Mouse (Mus musculus): Measurements from ENCODE around the gene Bsg. TPM values are rescaled to one million over a fixed set of nuclear protein-coding genes. Genes with fewer than 3 reads are reported as not detected.

The Bsg gene
- polyA plus RNA-seq (2016; fragmentation: Nextera tagmentation; extraction: Ambion mirVana), result 657 and 686 TPM in 2 replicates

DNA sequence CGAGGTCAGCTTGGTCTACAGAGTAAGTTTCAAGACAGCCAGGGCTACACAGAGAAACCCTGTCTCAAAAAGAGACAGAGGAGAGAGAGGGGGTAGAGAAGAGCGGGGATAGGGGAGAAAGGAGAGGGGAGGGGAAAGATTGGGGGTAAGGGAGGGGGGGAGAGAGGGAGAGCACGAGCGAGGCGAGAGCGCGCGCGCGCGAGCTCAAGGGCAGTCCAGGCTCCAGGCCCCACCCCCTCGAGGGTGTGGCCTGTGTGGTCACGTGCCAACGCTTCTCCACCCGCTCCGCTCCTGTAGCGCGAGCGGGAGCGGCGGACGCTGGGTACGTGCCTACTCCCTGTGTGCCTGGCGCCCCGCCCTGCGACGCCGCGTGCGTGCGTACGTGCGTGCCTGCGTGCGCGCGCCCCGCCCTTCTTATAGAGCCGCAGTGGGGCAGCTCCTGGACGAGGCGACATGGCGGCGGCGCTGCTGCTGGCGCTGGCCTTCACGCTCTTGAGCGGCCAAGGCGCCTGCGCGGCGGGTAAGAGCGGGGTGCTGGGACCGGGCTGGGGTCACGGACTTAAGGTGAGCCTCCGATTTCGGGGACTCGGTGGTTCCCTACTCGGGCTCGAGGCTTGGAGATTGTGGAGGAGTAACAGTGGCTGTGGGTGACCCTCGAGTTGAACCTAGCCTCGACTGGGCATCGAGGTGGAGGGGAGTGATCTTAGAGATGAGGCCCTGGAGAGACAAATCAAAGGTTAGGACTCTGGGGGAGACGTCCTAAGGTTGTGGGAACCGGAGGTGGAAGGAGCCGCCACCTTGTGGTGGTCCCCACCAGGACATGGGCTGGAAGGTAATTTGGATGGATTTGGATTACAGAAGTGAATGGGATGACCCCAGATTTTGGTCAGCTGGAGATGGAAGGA lies at the start of gene Bsg:
Bsg (plus strand) TSS at position 427 of the 905 bp plus-strand sequence.
- peaks cover 59% of the 10 kb centered on the region for H3K4me1 ChIP-seq (replicated peaks)
- DNase-seq (ENCODE audit: low spot score), result peak; percentile 99
- peaks cover 36% of the 10 kb centered on the region for H3K36me3 ChIP-seq
- H3K27me3 ChIP-seq (ENCODE audit: insufficient read depth, poor library complexity, severe bottlenecking), result no peaks in the 10 kb centered on the region
- no peaks in the 10 kb centered on the region for H3K9me3 ChIP-seq
- H3K4me3 ChIP-seq, result peak within 1 kb of the TSS; percentile 87
- under 1% methylated on average over 65 of the region's 65 CpGs for WGBS
- H3K27ac ChIP-seq, result peak within 1 kb of the TSS; percentile 97

DNA sequence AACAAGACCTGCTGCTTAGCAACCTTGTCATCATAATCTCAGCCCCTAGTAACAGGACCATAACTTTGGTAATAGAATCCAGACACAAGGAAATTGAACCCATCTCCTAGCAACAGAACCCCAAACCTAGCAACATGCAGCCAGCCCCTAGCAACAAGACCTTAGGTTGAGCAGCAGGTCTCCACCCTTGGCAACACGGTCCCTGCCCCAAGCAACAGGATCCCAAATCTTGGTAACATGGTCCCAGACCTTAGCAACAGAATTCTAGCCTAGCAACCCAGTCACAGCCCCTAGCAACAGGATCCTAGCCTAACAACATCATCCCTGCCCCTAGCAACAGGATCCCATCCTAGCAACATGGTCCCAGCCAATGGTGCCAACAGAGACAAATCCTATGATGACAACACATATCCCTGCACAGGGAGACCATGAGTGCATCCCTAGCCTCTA lies 49.3 kb upstream of the Bsg start:
- Histone ChIP-seq H3K9me3 (no peaks in the 10 kb centered on the region), H3K36me3 (no peaks in the 10 kb centered on the region), H3K4me1 (replicated peaks) (peaks cover 10% of the 10 kb centered on the region), H3K27me3 (ENCODE audit: insufficient read depth, poor library complexity, severe bottlenecking) (no peaks in the 10 kb centered on the region; the same call in 1 of the 2 replicates), H3K4me3 (no peak overlapping the region), H3K27ac (no peak overlapping the region)
- WGBS, result 45% methylated on average over 1 of the region's 1 CpGs
- peak; percentile 51 for DNase-seq (ENCODE audit: low spot score)

DNA sequence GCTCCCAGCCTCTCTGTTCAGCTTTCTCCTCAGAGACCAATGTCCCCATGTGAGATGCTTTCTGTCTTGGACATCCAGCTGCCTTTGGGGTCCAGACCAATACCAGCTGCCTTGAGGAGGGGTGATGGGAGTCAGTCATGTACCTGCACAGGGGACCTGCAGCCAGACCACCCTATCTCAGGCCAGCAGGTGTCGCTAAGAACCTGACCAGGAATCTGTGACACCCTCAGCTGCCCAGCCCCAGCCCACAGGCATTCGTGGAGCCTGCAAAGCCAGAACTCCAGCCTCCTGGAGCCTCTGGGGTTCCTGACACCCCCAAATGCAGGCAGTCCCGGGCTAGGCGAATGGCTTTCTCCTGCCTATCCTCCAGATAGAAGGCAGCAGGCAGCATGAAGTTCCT lies 45.5 kb upstream of the Bsg start:
- Histone ChIP-seq H3K4me3 (no peak overlapping the region), H3K27me3 (ENCODE audit: insufficient read depth, poor library complexity, severe bottlenecking) (no peaks in the 10 kb centered on the region), H3K9me3 (no peaks in the 10 kb centered on the region), H3K36me3 (no peaks in the 10 kb centered on the region), H3K27ac (no peak overlapping the region), H3K4me1 (replicated peaks) (peaks cover 20% of the 10 kb centered on the region)
- no peak for DNase-seq (ENCODE audit: low spot score)
- 21% methylated on average over 4 of the region's 4 CpGs for WGBS

DNA sequence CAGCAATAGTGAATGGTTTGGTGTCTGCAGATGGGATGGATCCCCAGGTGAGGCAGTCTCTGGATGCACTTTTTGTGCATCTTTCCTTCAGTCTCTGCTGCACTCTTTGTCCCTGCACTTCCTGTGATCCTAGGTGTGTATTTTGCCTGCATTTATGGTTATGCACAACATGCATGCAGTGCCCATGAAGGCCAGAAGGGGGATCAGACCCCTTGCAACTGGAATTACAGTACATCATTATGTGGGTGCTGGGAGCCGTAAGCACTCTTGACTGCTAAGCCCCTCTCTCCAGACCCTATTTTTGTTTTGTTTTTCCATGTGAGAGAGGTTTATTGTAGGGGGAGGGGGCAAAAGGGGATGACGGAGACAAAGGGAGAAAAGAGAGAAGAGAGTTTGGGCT lies 44.0 kb upstream of the Bsg start:
- Histone ChIP-seq H3K36me3 (no peaks in the 10 kb centered on the region), H3K4me3 (no peak overlapping the region), H3K27ac (no peak overlapping the region), H3K9me3 (no peaks in the 10 kb centered on the region), H3K4me1 (replicated peaks) (peaks cover 21% of the 10 kb centered on the region), H3K27me3 (ENCODE audit: insufficient read depth, poor library complexity, severe bottlenecking) (no peaks in the 10 kb centered on the region)
- no peak for DNase-seq (ENCODE audit: low spot score)
- WGBS, result 86% methylated on average over 2 of the region's 2 CpGs

DNA sequence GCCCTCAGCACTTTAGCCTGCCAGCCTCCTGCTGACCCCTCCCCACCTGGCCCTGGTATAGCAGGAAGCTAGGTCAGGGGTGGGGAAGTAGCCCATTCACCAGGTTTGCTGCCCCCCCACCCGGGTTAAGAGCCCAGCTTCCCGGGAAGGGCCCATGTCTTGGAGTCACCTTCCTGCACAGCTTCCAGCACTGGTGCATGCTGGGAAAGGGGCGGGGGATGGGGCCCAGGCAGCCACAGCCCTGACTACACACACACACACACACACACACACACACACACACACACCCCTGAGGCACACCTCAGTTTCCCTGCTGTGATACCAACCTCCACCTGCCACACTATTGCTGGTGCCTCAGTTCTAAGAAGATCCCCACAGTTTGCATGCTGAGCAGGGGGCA lies 42.4 kb upstream of the Bsg start:
- WGBS, result 62% methylated on average over 3 of the region's 3 CpGs
- Histone ChIP-seq H3K4me3 (no peak overlapping the region), H3K27ac (0 out of 2 replicates have a peak overlapping the region, but pooled peaks have one; percentile 36), H3K9me3 (no peaks in the 10 kb centered on the region), H3K27me3 (ENCODE audit: insufficient read depth, poor library complexity, severe bottlenecking) (no peaks in the 10 kb centered on the region), H3K4me1 (replicated peaks) (peaks cover 22% of the 10 kb centered on the region), H3K36me3 (no peaks in the 10 kb centered on the region)
- no peak for DNase-seq (ENCODE audit: low spot score)

DNA sequence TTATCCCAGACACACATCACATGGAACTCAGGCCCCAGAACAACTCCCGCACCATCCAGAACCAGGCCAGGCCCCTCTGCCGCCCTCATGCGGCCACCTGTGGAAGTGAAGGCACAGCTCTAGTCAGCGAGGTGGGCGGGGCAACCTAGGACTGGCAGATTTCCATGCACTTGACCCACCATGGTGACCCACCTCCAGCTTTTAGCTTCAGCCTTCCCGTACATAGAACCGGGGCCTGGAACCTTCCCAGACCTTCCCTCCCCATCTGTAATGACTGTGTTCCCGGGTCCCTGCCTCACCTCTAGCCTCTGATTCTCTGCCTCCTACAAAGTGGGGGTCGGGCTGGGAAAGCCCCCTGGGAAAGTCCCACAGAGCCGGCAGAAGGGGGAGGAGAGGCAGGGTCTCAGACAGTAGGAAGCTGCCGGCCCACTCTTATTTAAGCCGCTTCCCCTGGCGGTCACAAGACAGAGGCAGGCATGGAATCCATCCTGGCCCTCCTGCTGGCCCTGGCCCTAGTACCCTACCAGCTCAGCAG lies 40.1 kb upstream of the Bsg start, which contains the start of gene Madcam1:
Madcam1 (plus strand) TSS at position 429 of the 535 bp plus-strand sequence.
- WGBS, result 12% methylated on average over 13 of the region's 13 CpGs
- Histone ChIP-seq H3K27me3 (ENCODE audit: insufficient read depth, poor library complexity, severe bottlenecking) (no peaks in the 10 kb centered on the region), H3K9me3 (no peaks in the 10 kb centered on the region), H3K4me3 (no peak within 1 kb of the TSS), H3K27ac (no peak within 1 kb of the TSS), H3K4me1 (replicated peaks) (peaks cover 28% of the 10 kb centered on the region), H3K36me3 (no peaks in the 10 kb centered on the region)
- DNase-seq (ENCODE audit: low spot score), result peak; percentile 87

DNA sequence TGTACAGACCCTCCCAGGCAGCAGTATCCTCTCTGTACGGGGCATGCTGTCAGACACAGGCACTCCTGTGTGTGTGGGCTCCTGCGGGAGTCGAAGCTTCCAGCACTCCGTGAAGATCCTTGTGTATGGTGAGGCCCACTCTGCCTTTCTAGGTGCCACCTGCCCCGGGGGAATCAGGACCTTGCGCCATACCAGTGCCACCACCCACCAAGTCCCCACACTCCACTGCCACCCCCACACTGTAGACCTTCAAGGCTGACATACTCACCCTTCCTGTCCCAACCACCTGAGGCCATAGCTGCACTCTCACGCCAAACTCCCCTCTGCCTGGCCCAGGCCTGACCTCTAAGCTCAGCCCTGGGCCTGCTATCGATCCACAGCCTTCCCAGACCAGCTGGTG lies 39.2 kb upstream of the Bsg start:
- Histone ChIP-seq H3K27me3 (ENCODE audit: insufficient read depth, poor library complexity, severe bottlenecking) (no peaks in the 10 kb centered on the region), H3K4me3 (no peak overlapping the region), H3K9me3 (no peaks in the 10 kb centered on the region), H3K27ac (no peak overlapping the region), H3K36me3 (no peaks in the 10 kb centered on the region), H3K4me1 (replicated peaks) (peaks cover 30% of the 10 kb centered on the region)
- no peak for DNase-seq (ENCODE audit: low spot score)
- 89% methylated on average over 8 of the region's 8 CpGs for WGBS

DNA sequence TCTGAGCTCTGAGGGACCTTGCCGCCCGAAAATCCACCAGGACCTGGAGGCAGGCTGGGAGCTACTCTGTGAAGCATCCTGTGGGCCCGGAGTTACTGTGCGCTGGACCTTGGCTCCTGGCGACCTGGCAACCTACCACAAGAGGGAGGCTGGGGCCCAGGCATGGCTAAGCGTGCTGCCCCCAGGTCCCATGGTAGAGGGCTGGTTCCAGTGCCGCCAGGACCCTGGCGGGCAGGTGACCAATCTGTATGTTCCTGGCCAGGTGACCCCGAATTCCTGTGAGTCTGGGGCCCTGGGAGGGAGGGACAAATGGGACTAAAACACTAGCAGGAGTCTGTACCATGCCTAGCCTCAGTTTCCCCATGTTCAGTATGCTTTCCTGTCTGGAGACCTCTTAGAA lies 37.8 kb upstream of the Bsg start:
- 70% methylated on average over 9 of the region's 9 CpGs for WGBS
- no peaks in the 10 kb centered on the region for H3K9me3 ChIP-seq
- peaks cover 40% of the 10 kb centered on the region for H3K4me1 ChIP-seq (replicated peaks)
- H3K4me3 ChIP-seq, result no peak overlapping the region
- no peaks in the 10 kb centered on the region for H3K27me3 ChIP-seq (ENCODE audit: insufficient read depth, poor library complexity, severe bottlenecking)
- no peak overlapping the region for H3K27ac ChIP-seq
- no peak for DNase-seq (ENCODE audit: low spot score)
- H3K36me3 ChIP-seq, result 0 out of 2 replicates have a peak, but pooled peaks cover 2% of the 10 kb centered on the region

DNA sequence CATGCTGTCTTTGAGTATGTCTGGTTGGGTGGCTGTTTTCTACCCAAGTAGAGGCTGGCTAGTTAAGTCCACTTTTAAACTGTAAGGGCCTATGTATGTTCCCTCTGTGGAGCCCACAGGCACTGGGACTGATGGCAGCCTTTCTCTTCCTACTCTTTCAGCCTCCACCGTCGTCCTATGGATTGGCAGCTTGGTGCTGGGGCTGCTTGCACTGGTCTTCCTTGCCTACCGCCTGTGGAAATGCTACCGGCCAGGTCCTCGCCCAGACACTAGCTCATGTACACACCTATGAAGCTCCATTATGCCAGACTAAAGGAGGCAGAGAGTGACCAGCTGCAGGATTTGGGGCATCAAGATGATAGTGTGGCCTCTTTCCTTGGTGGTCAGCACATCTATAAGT lies 36.2 kb upstream of the Bsg start:
- WGBS, result 85% methylated on average over 5 of the region's 5 CpGs
- no peak for DNase-seq (ENCODE audit: low spot score)

DNA sequence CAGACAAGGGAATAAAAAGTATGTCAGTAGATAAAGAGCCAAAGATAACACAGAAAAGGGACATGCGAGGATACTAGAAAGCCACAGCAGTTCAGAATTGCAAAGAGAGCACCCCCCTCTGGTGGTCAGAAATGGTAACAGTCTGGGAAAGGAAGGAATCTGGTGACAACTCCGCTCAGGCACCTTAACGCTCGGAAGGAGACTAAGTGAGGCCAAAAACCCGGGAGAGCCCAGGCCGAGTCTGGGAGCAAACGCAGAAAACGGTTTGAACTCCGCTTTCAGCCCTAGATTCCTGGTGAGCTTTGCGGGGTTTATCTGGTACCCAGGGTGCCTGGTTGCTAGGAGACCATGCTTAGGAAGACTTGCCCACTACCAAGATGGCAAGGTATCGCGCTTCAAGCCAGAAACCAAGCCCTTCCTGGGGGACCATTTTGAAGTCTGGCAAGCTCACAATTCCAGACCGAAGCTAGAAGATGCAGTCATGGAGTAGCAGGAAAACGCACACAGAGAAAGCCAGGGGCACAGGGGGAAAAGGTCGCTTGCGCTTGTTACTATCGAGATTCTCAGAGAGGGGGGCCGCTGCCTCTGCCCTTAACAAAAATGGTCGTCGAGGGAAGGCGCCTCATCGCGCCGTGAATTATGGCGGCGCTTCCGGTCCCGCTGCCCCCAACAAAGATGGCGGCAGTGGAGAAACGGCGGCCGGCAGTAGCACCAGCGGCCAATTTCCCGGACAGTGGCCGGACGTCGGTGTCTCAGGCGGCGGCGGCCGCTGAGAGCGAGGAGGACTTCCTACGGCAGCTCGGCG lies 35.3 kb upstream of the Bsg start, which contains the start of gene Tpgs1:
Tpgs1 (plus strand) TSS at position 599 of the 805 bp plus-strand sequence.
- peak; percentile 93 for DNase-seq (ENCODE audit: low spot score)
- Histone ChIP-seq H3K4me3 (peak within 1 kb of the TSS; percentile 77), H3K27ac (peak within 1 kb of the TSS; percentile 98), H3K36me3 (peaks cover 26% of the 10 kb centered on the region), H3K27me3 (ENCODE audit: insufficient read depth, poor library complexity, severe bottlenecking) (no peaks in the 10 kb centered on the region), H3K9me3 (no peaks in the 10 kb centered on the region), H3K4me1 (replicated peaks) (peaks cover 38% of the 10 kb centered on the region)
- WGBS, result under 1% methylated on average over 45 of the region's 45 CpGs

More for the DNA sequence above, 36.2 kb upstream of the Bsg start:
- Histone ChIP-seq H3K36me3 (peaks cover 17% of the 10 kb centered on the region), H3K4me3 (peak overlapping the region; percentile 77; the same call in 1 of the 2 replicates), H3K27ac (peak overlapping the region; percentile 98; the same call in 1 of the 2 replicates), H3K27me3 (ENCODE audit: insufficient read depth, poor library complexity, severe bottlenecking) (no peaks in the 10 kb centered on the region), H3K4me1 (replicated peaks) (peaks cover 40% of the 10 kb centered on the region), H3K9me3 (no peaks in the 10 kb centered on the region)

DNA sequence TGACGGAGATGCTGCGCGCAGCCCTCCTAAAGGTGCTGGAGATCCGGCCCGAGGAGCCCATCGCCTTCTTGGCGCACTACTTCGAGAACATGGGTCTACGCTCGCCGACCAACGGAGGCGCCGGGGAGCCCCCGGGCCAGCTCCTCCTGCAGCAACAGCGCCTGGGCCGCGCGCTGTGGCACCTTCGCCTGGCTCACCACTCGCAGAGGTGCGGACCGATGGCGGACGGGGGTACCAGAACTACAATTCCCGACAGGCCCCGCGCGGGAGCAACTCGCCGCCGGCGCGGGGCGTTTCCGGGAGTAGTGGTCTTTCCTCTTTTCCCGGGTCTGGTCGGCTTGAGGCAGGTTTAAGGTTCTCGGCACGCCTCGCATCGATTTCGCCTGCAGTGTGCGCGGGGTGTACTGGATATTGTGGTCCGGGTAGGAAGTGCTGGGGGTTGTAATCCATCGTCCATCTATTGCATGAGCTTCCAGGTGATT lies 34.7 kb upstream of the Bsg start:
- H3K27ac ChIP-seq, result peak overlapping the region; percentile 98
- no peaks in the 10 kb centered on the region for H3K27me3 ChIP-seq (ENCODE audit: insufficient read depth, poor library complexity, severe bottlenecking)
- WGBS, result under 1% methylated on average over 47 of the region's 47 CpGs

More for the DNA sequence above, 34.7 kb upstream of the Bsg start:
- H3K4me1 ChIP-seq (replicated peaks), result peaks cover 32% of the 10 kb centered on the region
- no peaks in the 10 kb centered on the region for H3K9me3 ChIP-seq
- peak; percentile 86 for DNase-seq (ENCODE audit: low spot score)
- peak overlapping the region; percentile 77 for H3K4me3 ChIP-seq
- peaks cover 31% of the 10 kb centered on the region for H3K36me3 ChIP-seq

Measured in hindbrain, embryonic 10.5 days (tissue).